Mouse (Mus musculus) CD4-positive, CD25-positive, alpha-beta regulatory T cell, adult 2 months (primary cell): Measurements from ENCODE around the gene Cenpa.

Source experiments
- DNase-seq: peaks from one replicate; pipeline ENCODE4 v3.0.0-alpha.2; 2012; ENCODE audit warnings: low read depth, low spot score

The Cenpa gene

GRCm38 (mm10) chr5:30666391-30667195, at the start of gene Cenpa:
Cenpa (plus strand) TSS chr5:30666777.
- DNase-seq: peak; percentile 95

- DNase-seq: no peak
Measured at GRCm38 (mm10) chr5:30617357-30617756, 49.2 kb upstream of the Cenpa start.

GRCm38 (mm10) chr5:30617851-30618250, 48.7 kb upstream of the Cenpa start:
- DNase-seq: no peak

GRCm38 (mm10) chr5:30618376-30619003, 48.1 kb upstream of the Cenpa start:
- DNase-seq: no peak

- DNase-seq: no peak
Measured at GRCm38 (mm10) chr5:30619211-30619610, 47.4 kb upstream of the Cenpa start.

- DNase-seq: no peak
Measured at GRCm38 (mm10) chr5:30620567-30620966, 46.0 kb upstream of the Cenpa start.

GRCm38 (mm10) chr5:30621211-30621790, 45.3 kb upstream of the Cenpa start:
- no peak for DNase-seq

- DNase-seq: no peak
Measured at GRCm38 (mm10) chr5:30621844-30622176, 44.8 kb upstream of the Cenpa start.

GRCm38 (mm10) chr5:30622177-30622840, 44.3 kb upstream of the Cenpa start:
- DNase-seq: peak; percentile 68

- DNase-seq: no peak
Measured at GRCm38 (mm10) chr5:30622841-30623185, 43.8 kb upstream of the Cenpa start.

GRCm38 (mm10) chr5:30623380-30623779, 43.2 kb upstream of the Cenpa start:
- no peak for DNase-seq

- DNase-seq: no peak
Measured at GRCm38 (mm10) chr5:30624311-30624710, 42.3 kb upstream of the Cenpa start.

- DNase-seq: no peak
Measured at GRCm38 (mm10) chr5:30624908-30625307, 41.7 kb upstream of the Cenpa start.

GRCm38 (mm10) chr5:30625379-30625778, 41.2 kb upstream of the Cenpa start:
- DNase-seq: no peak

- DNase-seq: no peak
Measured at GRCm38 (mm10) chr5:30626331-30627105, 40.1 kb upstream of the Cenpa start.

GRCm38 (mm10) chr5:30628511-30628910, 38.1 kb upstream of the Cenpa start:
- no peak for DNase-seq

- DNase-seq: no peak
Measured at GRCm38 (mm10) chr5:30630401-30630800, 36.2 kb upstream of the Cenpa start.

- DNase-seq: no peak
Measured at GRCm38 (mm10) chr5:30632134-30632533, 34.4 kb upstream of the Cenpa start.

GRCm38 (mm10) chr5:30636994-30637393, 29.6 kb upstream of the Cenpa start:
- no peak for DNase-seq

GRCm38 (mm10) chr5:30638041-30638440, 28.5 kb upstream of the Cenpa start:
- peak; percentile 73 for DNase-seq

- no peak for DNase-seq
Measured at GRCm38 (mm10) chr5:30643477-30644179, 22.9 kb upstream of the Cenpa start.
